Mouse (Mus musculus) induced T-regulatory cell, adult 2 months (primary cell): ENCODE measurements around the gene Ahdc1.

Experiments used
- DNase-seq: peaks from one replicate; pipeline ENCODE4 v3.0.0-alpha.2; 2012; ENCODE audit warnings: low read depth

The Ahdc1 gene

DNA sequence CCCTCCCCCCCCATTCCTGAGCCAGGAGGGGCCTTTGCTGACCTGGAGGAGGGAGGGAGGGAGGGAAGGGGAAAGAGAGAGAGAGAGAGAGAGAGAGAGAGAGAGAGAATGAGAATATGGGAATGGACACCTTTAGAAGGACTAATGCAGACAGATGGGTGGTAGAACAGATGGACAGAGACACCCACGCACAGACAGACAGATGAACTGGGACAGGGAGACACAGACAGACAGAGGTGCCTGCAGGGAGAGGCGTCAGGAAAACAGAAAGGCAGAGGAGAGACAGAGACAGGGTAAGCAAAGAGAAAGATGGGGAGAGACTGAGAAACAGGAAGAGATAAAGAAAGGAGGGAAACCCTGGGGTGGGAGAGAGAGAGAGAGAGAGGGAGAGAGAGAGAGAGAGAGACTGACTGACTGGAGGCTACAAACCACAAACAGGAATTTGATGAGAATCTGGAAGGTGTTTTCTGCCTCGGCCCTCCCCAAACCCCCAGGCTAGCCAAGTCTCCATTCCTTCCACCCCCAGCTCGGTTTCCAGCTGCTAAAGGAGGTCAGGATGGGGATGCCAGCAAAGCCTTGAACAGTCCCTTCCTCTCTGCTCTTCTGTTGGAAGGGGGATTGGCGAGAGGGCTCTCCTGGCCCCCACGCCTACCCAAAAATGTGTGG lies 6.7 kb downstream of the Ahdc1 start:
- DNase-seq = no peak

DNA sequence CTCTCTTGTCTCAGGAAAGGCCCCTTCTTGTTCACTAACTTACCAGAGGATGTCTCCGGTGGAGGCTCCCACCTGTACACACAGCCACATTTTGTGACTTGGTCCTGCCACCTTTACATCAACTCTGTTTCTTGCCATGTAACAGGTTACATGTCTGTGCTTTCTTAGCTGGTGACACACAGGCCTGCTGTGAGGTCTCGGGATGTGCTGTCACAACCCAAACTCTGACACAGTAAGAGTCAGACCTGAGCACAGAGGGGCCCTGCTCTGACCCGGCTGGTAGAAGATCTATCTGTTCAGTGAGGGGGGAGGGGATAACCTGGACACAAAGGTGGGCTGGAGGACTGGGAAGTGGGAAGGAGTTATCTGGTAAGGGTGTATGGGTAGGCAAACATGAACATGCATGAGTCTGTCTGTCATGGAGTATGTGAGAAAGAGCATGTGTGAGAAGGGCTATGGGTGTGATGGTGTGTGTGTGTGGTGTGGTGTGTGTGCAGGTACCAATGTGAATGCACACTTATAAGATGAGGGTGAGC lies 7.3 kb downstream of the Ahdc1 start:
- no peak for DNase-seq

DNA sequence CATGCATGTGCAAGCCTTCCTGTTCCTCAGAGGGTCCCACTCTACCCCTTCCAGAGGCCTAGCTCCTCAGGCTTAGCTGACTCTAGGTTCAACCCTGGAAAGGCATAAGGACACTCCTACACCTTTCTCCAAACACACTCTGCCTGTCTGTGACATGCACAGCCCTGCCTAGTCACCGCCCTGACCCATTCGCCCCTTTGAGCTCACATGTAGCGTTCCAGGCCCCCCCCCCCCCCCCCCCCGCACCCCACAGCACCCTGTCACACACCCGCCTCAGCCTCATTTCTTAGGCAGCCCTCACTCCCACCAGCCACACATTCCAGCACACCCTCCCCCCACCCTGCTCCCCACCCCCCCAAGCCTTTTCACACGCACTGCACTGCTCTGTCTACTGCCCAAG lies 9.7 kb downstream of the Ahdc1 start:
- DNase-seq = no peak

DNA sequence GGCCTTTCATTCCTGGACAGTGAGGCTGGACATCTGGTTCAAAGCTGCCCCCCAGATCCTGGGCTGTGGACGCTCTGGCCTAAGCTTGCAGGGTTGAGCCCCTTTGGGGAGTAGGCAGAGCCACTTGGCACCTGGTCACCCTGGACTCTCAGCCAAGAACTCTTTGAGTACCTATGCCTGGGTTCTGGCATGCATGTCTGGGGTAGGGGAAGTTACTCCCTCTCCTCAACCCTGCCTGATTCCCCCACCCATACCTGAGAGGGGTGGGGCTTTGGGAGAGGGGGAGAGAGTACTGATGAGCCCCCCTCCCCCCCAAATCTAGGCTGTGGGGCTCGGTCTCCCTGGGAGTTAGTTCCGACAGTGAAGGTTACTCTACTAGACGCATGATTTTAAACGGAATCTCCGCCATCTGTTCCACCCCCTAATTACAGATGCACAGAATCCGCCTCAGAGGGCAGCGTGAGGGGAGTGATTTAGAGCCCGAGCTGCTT lies 10.2 kb downstream of the Ahdc1 start:
- no peak for DNase-seq

DNA sequence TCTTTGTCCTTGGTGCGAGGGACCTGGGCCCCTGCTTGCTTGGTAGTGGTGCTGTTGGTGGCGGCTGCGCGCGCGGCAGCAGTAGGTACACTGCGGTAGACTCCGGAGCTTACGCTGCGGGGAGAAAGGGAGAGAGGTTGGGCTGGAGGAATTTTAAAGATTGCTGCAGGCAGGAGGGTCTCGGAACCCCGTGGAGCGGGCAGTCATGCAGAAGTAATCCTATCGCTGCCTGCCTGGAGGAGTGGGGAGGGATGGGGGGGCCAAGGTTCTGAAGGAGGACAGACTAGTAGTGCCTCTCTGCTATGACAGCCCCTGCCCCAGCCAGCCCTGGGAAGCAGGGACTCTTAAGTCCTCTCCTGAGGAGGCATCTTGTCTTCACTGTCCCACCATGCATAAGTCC lies 11.2 kb downstream of the Ahdc1 start:
- no peak for DNase-seq

DNA sequence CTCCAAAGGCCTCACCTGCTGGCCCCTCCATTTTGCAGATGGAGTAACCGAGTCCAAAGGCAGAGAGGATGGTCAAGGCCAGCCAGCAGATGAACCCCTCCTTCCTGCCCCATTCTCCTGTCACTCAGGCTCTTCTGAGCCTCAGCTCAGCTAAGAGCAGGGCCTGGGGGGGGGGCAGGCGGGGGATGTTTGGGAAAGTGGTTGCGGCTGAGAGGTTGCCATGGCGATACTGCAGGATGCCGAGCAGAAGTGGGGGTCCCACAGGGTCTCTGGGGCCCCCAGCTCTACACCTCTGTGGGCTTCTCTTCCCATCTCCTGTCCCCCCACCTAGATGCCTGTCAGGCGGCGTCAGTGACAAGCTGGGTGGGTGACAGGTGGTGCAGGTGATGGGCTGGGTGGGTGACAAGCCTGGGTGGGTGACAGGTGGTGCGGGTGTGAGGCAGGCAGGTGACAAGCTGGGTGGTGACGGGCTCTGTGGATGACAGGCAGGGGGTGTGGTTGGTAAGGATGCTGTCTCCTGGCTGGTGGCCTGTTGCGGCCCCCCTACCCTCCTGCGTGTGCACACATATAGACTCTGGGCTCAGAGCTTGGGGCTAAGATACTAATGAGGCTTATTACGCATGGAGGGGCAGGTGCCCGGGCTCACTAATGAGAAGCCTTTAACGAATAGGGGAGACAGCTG lies 12.0 kb downstream of the Ahdc1 start:
- no peak for DNase-seq

DNA sequence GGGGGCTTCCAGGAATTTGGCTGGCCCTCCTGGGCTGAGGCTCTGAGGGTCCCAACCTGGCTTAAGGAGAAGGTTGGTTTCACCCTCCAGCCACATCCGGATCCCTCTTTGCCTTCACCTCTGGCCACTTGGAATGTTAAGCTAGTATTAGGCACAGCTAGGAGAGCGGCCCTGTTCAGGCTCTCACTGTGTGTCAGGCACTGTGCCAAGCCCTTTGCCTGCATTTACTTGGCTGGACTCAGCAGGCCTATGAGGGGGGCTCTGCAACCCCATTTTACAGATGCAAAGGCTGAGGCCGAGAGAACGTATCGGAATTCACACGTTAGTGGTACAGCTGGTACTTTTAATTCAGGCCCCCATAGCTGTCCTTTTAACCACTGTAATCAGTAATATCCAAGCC lies 12.6 kb downstream of the Ahdc1 start:
- no peak for DNase-seq

DNA sequence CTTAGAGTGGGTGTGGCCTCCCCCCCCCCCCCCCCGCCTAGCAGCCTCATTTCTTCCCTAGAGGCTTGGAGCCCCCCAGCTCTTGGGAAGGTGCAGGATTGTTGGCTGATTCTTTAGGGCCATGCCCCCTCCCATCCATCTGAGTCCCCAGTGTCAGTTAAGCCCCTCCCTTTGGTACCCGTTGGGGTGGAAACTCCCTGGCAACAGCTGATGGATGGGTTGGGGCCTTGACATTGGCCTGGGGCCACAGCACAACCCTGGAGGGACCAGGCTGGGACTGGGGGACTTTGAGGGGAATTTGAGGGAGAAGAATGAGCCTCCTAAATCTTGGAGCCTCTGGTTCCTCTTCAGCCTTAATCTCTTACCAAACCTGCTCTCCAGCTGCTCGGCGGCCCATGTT lies 13.3 kb downstream of the Ahdc1 start:
- DNase-seq = no peak

DNA sequence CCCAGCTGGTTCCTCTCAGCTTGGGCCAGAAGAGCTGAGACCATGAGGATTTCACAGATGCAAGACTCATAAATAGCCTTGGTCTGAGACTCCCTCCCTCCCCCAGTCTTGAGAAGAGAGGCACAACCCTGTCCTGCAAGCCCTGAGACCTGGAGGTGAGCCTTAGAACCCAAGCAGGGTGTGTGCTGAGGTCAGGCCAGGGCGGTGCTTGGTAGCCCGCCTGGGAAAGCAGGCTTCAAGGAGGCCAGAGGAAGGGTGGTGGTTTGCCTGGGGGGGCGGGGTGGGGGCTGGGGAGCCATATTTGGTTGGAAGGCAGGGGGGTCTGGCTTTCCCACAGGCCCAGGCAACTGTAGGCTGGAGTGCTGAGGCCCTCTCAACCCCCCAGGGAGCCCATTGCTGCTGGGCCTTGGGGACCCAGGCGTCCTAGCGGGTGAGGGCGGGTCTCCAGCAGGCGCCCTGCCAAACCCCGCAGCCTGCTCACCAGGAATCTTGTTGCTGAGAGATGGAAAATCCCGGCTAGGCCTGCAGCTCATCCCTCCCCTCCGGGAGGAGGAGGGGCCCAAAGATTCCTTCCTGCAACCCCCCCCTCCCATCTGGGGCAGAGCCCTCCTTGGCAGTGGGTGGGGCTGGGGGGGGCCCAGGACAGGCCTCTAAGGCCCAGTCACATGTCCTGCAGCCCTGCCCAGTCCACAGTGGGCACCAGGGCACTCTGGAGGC lies 14.1 kb downstream of the Ahdc1 start:
- no peak for DNase-seq

DNA sequence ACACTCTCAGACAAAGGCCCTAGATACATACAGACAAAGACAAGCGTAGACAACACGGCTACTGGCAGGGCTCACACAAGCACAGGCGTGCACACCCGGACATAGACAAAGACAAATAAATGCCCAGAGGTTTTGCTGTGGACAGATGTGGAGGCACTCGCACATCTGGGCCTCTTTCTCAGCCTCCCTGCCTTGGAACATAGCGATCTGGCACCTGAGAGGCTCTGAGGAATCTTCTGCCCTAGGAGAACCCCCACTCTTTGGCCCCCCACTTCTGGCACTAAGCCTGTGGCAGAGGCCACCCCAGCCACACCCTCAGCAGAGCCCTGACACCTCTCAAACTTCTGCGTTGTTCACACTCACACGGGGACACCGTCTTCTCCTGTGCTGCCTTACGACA lies 15.2 kb downstream of the Ahdc1 start:
- DNase-seq = no peak

DNA sequence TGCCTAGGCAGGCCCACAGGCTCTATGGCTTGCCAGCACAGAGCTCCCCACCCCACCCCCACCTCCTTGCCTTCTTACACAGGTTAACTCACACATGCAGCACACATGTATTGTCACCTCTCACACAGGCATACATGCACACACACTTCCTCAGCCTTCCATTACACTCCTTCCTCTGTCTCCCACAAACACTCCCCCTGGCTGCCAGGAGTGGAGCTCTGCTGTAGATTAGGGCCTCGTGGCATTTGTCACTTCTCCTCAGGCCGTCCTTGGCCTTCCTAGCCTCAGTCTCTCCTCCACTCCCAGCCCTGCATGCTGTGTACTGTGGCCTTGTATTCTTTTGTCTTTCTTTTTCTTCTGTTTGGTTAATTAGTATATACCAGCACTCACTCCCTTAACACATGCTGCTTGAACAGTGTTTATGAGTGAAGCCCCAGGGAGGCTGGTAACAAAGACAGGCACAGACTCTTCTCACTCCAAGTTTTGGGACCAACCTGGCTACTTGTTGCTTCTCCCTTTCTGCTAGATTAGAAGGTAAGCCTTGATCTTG lies 15.8 kb downstream of the Ahdc1 start:
- DNase-seq = no peak

DNA sequence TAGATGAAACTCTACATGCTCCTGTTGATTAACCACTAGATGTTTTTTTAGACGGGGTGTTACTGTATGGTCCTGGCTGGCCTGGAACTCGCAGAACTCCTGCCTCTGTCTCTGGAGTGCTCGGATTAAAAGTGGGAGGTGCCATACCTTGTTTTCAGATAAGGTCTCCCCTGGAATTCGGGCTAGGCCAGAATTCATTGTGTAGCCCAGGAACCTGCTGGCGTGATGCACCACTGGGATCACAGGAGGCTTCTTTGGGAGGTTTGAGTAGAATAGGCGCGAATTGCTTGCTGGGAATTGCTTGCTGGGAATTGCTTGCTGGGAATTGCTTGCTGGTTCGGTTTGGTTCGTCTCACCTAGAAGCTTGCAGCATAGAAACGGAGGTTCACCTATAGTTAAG lies 16.7 kb downstream of the Ahdc1 start:
- DNase-seq = no peak

DNA sequence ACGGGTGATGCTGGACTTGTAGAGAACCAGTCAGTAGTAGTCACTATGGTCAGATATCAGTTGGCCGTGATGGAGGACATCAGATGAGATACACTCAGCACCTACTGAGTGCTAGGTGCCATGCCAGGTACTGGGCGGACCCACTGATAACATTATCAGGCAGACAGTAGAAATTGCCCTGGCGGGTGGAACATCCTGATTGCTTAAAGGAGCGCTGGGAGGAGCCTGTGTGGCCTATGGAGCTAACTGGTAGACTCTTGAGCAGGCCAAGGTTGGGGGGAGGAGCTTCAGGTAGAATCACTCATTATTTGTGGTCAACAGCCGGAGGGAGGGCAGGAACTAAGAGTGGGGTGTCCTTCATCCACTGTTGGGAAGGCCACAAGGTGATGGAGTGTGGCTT lies 17.1 kb downstream of the Ahdc1 start:
- no peak for DNase-seq

DNA sequence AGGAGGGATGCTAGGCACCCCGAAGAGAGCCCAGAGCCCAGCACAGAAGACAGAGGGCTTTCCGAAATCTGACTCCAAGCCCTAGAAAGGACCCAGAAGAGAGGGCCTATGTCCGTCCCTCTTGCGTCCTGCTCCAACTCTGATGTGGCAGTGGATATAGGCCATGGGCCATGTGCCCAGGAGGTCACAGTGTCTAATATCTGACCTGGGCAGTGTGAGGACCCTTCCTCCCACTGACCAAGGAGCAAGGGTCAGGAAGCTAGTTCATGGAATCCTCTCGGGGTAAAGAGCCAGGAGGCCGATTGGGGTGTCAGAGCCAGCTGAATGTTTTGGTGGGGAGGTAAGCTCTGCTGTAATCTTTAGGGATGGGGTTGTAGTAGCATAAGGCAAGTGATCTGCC lies 17.8 kb downstream of the Ahdc1 start:
- no peak for DNase-seq

DNA sequence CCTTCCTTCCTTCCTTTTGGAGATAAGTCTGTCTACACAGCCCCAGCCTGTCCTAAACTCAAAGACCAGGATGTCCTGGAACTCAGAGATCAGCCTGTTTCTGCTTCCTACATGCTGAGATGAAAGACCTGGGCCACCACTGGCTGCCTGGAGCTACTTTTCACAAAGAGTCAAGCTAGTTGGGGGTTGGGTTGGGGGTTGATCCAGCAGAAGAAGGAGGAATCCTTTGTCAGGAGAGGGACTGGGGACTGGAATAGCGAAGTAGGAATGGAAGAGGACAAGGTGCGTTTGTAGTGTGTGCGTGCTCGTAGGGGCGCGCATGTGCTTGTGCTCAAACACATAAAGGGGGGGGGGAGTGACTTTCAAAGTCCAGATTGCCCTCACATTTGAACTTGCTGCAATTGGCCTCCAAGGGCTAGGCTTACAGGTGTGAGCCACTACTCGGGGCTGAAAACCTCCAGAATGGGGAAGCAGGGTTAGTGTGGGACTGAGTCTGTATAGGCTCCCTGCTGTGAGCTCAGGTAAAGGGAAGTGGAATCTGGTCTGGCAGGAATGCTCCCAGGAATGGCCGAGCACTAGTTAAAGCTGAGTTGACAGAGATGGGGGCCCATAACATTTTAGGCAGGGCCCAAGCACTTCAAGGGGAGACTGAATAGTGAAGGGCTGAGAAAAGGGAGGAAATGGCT lies 21.5 kb downstream of the Ahdc1 start:
- DNase-seq = no peak

DNA sequence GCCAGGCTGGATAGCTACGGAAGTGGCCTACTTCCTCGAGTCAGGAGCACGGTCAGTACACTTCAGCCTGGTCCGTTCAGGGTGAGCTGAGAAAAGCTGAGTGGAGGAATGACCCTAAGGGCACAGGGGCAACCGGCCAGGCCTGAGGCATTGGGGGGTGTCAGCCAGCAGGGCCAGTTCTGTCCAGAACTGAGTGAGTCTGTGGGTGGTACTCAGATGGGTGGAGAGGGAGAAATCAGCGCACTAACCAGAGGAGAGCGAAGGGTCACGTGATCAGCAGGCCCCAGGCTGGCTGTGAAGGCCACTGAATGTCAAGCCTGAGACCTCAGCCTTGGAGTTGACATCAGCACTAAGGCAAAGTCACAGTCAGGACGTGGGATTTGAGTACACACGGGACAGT lies 23.4 kb downstream of the Ahdc1 start:
- no peak for DNase-seq

DNA sequence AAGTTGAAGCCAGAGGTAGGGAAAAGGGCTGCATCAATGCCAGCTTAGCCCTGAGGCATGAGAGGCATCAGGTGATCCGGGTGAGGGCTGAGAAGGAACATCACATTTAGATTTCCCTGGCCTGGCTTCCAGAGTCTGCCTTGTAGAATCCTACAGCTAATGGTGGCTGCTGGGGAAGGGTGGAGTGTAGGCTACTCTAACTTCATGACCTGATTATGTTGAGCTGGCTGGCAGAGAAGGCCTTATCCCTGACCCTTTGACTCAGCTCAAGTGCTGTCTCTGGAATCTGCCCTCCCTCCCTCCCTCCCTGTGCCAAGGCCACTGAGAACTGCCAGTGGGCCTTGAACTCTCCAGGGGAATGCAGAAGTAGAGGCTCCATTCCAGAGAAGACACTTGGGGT lies 24.4 kb downstream of the Ahdc1 start:
- no peak for DNase-seq

DNA sequence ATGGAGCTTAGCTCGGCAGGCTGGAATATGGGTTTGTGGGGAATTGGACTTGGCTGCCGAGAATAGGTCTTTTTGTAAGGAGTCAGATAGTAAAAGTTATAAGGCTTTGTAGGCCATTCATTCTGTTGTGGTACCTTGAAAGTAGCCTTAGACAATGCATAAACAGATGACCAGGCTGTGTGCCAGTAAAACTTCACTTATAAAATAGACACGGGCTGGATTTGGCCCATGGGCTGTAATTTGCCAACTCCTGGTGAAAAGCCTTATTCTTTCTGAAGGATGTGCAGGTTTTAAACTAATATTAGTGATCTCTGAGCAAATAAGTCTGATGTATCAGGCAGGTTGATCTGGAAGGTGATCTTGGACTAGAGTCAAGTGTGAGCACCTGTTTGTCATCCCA lies 24.9 kb downstream of the Ahdc1 start:
- no peak for DNase-seq

DNA sequence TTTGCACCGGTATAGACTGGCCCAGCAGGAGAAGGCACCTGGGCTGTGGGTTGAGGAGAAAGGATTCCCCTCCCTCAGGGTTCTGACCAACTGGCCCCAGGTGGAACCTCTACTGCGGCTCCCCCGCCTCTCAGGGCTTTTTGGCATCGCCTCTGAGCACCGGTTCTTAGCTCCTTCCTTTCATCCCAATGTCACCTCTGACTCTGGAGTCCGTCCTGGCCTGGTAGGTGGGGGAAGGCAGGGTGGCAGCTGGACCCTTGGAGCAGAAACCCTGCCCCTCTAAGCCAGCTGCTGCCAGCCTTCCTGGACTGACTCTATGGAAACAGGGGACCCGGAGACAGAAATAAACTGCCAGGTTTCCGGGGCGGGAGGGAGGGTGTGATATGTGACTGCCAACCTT lies 26.2 kb downstream of the Ahdc1 start:
- no peak for DNase-seq

DNA sequence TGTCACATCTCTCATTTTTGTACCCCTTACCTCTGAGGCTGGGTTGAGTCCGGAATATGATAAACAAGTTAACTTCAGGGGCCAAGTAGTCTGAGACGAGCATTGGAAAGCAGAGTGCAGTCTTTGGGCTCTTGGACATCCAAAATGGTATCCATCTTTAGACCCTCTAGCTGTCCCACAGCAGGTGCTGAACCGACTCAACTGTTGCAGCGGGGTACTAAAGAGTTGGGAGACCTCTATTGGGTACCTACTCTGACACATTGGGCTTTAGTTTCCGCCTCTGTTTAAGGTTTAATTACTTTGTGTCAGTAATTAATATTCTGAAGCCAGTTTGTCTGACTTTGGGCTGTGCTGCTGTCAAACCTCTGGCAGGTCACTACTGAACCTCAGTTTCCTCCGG lies 26.7 kb downstream of the Ahdc1 start:
- DNase-seq = no peak

DNA sequence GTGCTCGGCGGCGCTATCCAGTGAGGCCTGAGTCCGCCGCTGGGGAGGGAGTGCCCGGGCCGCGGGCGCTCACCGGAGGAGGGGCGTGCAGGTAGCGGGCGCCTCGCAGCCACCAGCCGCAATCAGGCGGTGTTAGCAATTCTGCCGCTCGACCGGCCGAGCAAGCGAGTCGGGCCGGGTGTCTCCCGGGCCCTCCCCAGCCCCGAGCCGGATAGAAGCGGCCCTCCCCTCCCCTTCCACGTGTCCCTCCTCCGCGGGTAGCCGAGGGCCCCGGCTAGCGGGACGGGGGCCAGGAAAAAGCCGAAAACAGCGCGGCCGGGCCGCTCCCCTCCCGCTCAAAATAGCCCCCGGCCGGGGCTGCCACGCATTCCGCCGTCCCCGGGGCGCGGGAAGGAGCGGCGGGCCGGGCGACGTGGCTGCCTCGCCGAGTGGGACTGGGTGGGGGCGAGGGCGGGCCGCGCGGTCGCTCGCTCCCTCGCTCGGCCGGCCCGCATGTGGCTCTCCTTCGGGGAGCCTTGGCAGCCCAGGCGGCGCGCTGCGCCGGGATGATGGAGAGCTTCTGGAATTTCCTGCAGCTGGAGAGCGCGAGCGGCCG lies 27.6 kb downstream of the Ahdc1 start:
- DNase-seq = peak; percentile 46
